Mouse (Mus musculus): ENCODE results near the gene Sfxn3.
A peak's percentile ranks its signal among the peaks of the same experiment; 100 is the strongest.

DNA sequence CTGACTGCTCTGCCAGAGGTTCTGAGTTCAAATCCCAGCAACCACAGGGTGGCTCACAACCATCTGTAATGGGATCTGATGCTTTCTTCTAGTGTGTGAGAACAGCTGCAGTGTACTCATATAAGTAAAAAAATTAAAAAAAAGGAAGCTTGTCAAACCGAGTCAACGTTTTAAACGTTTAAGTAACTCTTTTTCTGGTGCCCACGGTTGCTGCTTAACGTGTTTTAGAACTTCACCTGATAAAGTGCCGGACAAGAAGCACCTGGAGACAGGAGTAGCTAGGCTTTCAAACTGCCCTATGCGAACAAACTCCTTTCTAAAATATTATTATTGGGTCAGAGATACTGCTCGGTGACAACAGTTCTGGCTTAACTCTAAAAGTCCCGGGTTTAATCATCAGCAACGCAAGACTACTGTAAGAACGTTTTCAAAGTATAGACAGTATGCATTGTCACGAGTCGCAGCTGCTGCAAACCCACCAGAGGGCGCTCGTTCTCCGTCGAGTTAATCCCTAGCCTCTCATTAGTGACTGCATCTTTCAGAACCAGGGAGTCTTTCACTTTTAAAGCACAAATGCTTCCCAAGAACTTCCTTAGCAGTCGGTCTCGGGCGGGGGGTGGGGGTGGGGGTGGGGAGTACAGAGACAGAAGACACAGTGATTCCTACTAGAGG, 26.7 kb downstream of the Sfxn3 start:
- TF ChIP-seq CTCF (IDR thresholded peaks at IDR 0.05; ENCODE audit: low read depth) (peak; percentile 93), EP300 (IDR thresholded peaks at IDR 0.05; ENCODE audit: low read depth) (no peak)
